Comparison of ENCODE assay signal across 19 mouse cellular contexts in the genomic region with DNA sequence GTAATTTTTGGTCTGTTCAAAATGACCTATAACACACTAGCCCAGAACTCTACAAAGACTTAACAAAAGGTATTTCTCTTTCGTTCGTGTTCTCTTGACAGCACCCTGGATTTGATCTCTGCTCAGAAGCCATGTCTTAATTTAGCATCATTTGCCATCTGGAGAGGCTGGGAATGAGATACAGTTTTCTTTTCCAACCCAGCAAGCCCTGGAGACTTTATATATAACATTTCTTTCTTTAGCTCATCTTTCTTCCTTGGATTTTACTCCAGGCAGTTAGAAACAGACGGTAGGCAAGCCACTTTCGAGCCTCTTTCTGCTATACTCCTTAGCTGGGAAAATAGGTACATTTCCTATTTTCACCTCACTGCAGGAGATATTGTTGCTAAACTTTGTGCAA. TPM values are rescaled to one million over a fixed set of nuclear protein-coding genes. Genes with fewer than 3 reads are reported as not detected.
DNase-seq lines count a peak whose midpoint lies in the region; ATAC-seq and TF ChIP-seq lines count a peak whose summit lies in the region.
"Had no signal": no experiment of that assay in that cellular context is flagged by ENCODE, and none has a peak within 500 bp of the region (broad histone marks: within the 10 kb centered on the region; RNA-seq: fewer than 3 reads in every experiment).

No protein-coding gene starts in this region.

- H3K27ac ChIP-seq in forebrain, postnatal 0 days (ENCODE audit: low read depth, low read length): peak overlapping the region; percentile 70
- no peak overlapping the region for H3K27ac ChIP-seq in forebrain, embryonic 11.5 days (ENCODE audit: low read depth, low read length)
- H3K27ac ChIP-seq: embryonic facial prominence, embryonic 12.5 days; heart, adult 2 months; heart, embryonic 15.5 days; limb, embryonic 13.5 days; liver, embryonic 15.5 days; midbrain, embryonic 15.5 days had no signal

- peak; percentile 71 for ATAC-seq in forebrain, postnatal 0 days
- ATAC-seq in forebrain, embryonic 11.5 days (replicated peaks; ENCODE audit: low FRiP score): no peak
- ATAC-seq: inflammation-experienced regulatory T-cells, adult 6 months; midbrain, embryonic 15.5 days had no signal

- H3K27me3 ChIP-seq in forebrain, postnatal 0 days (ENCODE audit: insufficient read depth, low read length): no peaks in the 10 kb centered on the region
- H3K27me3 ChIP-seq in forebrain, embryonic 11.5 days (ENCODE audit: control insufficient read depth, insufficient read depth, low read length): no peaks in the 10 kb centered on the region
- H3K27me3 ChIP-seq: embryonic facial prominence, embryonic 12.5 days; heart, embryonic 15.5 days; limb, embryonic 13.5 days; liver, embryonic 15.5 days; midbrain, embryonic 15.5 days had no signal

- H3K4me1 ChIP-seq in forebrain, postnatal 0 days (ENCODE audit: insufficient read depth): no peaks in the 10 kb centered on the region
- H3K4me1 ChIP-seq in forebrain, embryonic 11.5 days (replicated peaks; ENCODE audit: control insufficient read depth, insufficient read depth, low read length): no peaks in the 10 kb centered on the region
- H3K4me1 ChIP-seq: embryonic facial prominence, embryonic 12.5 days; heart, embryonic 15.5 days; limb, embryonic 13.5 days; liver, embryonic 15.5 days; midbrain, embryonic 15.5 days had no signal

- no peak for TF ChIP-seq CTCF in forebrain, postnatal 0 days (IDR thresholded peaks at IDR 0.05; ENCODE audit: low read depth)
- TF ChIP-seq CTCF in brain, embryonic 14.5 days (IDR thresholded peaks at IDR 0.05; ENCODE audit: borderline replicate concordance, extremely low read depth, insufficient read depth, insufficient read length): no peak

- no peak for TF ChIP-seq POLR2A in brain, embryonic 14.5 days (IDR thresholded peaks at IDR 0.05; ENCODE audit: borderline replicate concordance, extremely low read depth, insufficient read depth, insufficient read length, poor library complexity, severe bottlenecking)

- no peak overlapping the region for H3K4me3 ChIP-seq in forebrain, postnatal 0 days (ENCODE audit: low read depth, low read length)
- H3K4me3 ChIP-seq in forebrain, embryonic 11.5 days (ENCODE audit: low read depth, low read length): no peak overlapping the region
- H3K4me3 ChIP-seq: embryonic facial prominence, embryonic 12.5 days; heart, adult 2 months; heart, embryonic 15.5 days; limb, embryonic 13.5 days; liver, embryonic 15.5 days; midbrain, embryonic 15.5 days had no signal

- no peak overlapping the region for H3K4me2 ChIP-seq in forebrain, postnatal 0 days (ENCODE audit: low read depth)
- H3K4me2 ChIP-seq in forebrain, embryonic 11.5 days (ENCODE audit: low read depth, low read length, severe bottlenecking): no peak overlapping the region
- H3K4me2 ChIP-seq: embryonic facial prominence, embryonic 12.5 days; heart, embryonic 15.5 days; limb, embryonic 13.5 days; liver, embryonic 15.5 days; midbrain, embryonic 15.5 days had no signal

- no peak overlapping the region for H3K9ac ChIP-seq in forebrain, postnatal 0 days
- H3K9ac ChIP-seq in forebrain, embryonic 11.5 days (ENCODE audit: low read length): no peak overlapping the region
- H3K9ac ChIP-seq: embryonic facial prominence, embryonic 12.5 days; heart, embryonic 15.5 days; limb, embryonic 13.5 days; liver, embryonic 15.5 days; midbrain, embryonic 15.5 days had no signal

- no peaks in the 10 kb centered on the region for H3K36me3 ChIP-seq in forebrain, postnatal 0 days (ENCODE audit: insufficient read depth)
- H3K36me3 ChIP-seq in forebrain, embryonic 11.5 days (ENCODE audit: control insufficient read depth, insufficient read depth, low read length): no peaks in the 10 kb centered on the region
- H3K36me3 ChIP-seq: embryonic facial prominence, embryonic 12.5 days; heart, embryonic 15.5 days; limb, embryonic 13.5 days; liver, embryonic 15.5 days; midbrain, embryonic 15.5 days had no signal

- intact Hi-C loops in left cerebral cortex, postnatal 25 days (cut with DNase I): loop anchor here (5.0 kb wide), 2 partner anchors 82 to 192 kb away; no protein-coding TSS in a partner anchor

- H3K9me3 ChIP-seq in forebrain, postnatal 0 days (ENCODE audit: low read length): no peaks in the 10 kb centered on the region
- no peaks in the 10 kb centered on the region for H3K9me3 ChIP-seq in forebrain, embryonic 11.5 days (ENCODE audit: control insufficient read depth, low read length)
- H3K9me3 ChIP-seq: embryonic facial prominence, embryonic 12.5 days; heart, embryonic 15.5 days; limb, embryonic 13.5 days; liver, embryonic 15.5 days; midbrain, embryonic 15.5 days had no signal

- 58% methylated on average over 4 of the region's 4 CpGs for WGBS in forebrain, postnatal 0 days
- WGBS in forebrain, embryonic 11.5 days: 91% methylated on average over 4 of the region's 4 CpGs

- peak; percentile 54 for DNase-seq in forebrain, postnatal 0 days
- no peak for DNase-seq in forebrain, embryonic 11.5 days (ENCODE audit: low spot score)
- peak; percentile 14 for DNase-seq in brain, embryonic 14.5 days (ENCODE audit: low read depth)
- DNase-seq in cerebellum, adult 9-11 months: peak; percentile 7
- DNase-seq in left cerebral cortex, postnatal 25 days (ENCODE audit: low spot score in 2 of 2): peak; percentile 27 to 88
- DNase-seq in yolk sac, embryonic 10.5 days (ENCODE audit: low spot score): no peak
- no peak for DNase-seq in adrenal gland, postnatal 10 days
- DNase-seq: gastrocnemius, postnatal 10 days; heart, adult 2 months; kidney, adult 8-10 months; kidney, postnatal 25 days; lung, postnatal 10 days; thymus, postnatal 36 days had no signal

RNA-seq across cellular contexts. Expression of a gene that starts 45.3 kb away (rescaled TPM):
- total RNA-seq in forebrain, postnatal 0 days (2014; rRNA removed): 0.08 and 0.33 TPM in 2 replicates
- 0.15 and 0.42 TPM in 2 replicates for polyA plus RNA-seq in forebrain, postnatal 0 days (2015; fragmentation: Nextera tagmentation; extraction: Ambion mirVana)
- 0.21 TPM in 1 of 2 replicates, not detected in the other for polyA plus RNA-seq in forebrain, embryonic 11.5 days (2014; fragmentation: Nextera tagmentation; extraction: Ambion mirVana)
- polyA plus RNA-seq in brain, embryonic 14.5 days (2012; rRNA removed): 0.16 and 0.32 TPM in 2 replicates
- total RNA-seq in left cerebral cortex, postnatal 25 days (2021): under 1 TPM in 1 of 2 experiments, not detected in 1; 0.07 TPM
- total RNA-seq in adrenal gland, postnatal 10 days (2021): 10 to 100 TPM; 11.7 TPM

Comparison
In these comparisons a context has a peak if more than half of its experiments do, and no peak if none do; other contexts are left out.
1. DNase-seq: peak in forebrain, postnatal 0 days (single experiment), brain, embryonic 14.5 days (single experiment), cerebellum, adult 9-11 months (single experiment) and left cerebral cortex, postnatal 25 days (2 of 2); none in forebrain, embryonic 11.5 days (single experiment), yolk sac, embryonic 10.5 days (single experiment) and adrenal gland, postnatal 10 days (single experiment).